Mouse (Mus musculus) forebrain, embryonic 10.5 days (tissue): Measurements from ENCODE around the gene Ly6g6c. TPM values are rescaled to one million over a fixed set of nuclear protein-coding genes. Genes with fewer than 3 reads are reported as not detected.
A peak's percentile ranks its signal among the peaks of the same experiment; 100 is the strongest.

ENCODE experiments used
- DNase-seq: peaks from one replicate; pipeline ENCODE4 v3.0.0-alpha.2; 2017; ENCODE audit warnings: low spot score; ENCODE audit errors: extremely low spot score
- H3K27ac ChIP-seq: fragments of 300-500 bp; sonication (generic); 2 replicates; pipeline ENCODE4 v1.5.1; 2016; ENCODE audit warnings: mild to moderate bottlenecking
- H3K27me3 ChIP-seq: fragments of 300-500 bp; sonication (generic); 2 replicates; pipeline ENCODE4 v1.6.1; 2016; ENCODE audit warnings: mild to moderate bottlenecking; ENCODE audit not compliant: poor library complexity, severe bottlenecking
- H3K36me3 ChIP-seq: fragments of 300-500 bp; sonication (generic); replicated peaks from 2 replicates; pipeline ENCODE4 v1.6.1; 2016; ENCODE audit warnings: mild to moderate bottlenecking, moderate library complexity
- H3K4me1 ChIP-seq: fragments of 300-500 bp; sonication (generic); 2 replicates; pipeline ENCODE4 v1.6.1; 2016
- H3K4me3 ChIP-seq: fragments of 300-500 bp; sonication (generic); 2 replicates; pipeline ENCODE4 v1.5.1; 2016; ENCODE audit warnings: mild to moderate bottlenecking, moderate library complexity
- H3K9me3 ChIP-seq: fragments of 300-500 bp; sonication (generic); 2 replicates; pipeline ENCODE4 v1.6.1; 2016; ENCODE audit warnings: mild to moderate bottlenecking, moderate library complexity
- WGBS: fragments of 180-500 bp; shearing (Covaris S2); methylation state at CpG from one replicate; pipeline ENCODE4 v1.1.7; 2016; 5-methylcytosine and 5-hydroxymethylcytosine counted together
- polyA plus RNA-seq: library from polyadenylated mRNA; unstranded; fragments of >200 nt; fragmentation: Nextera tagmentation; extraction: Ambion mirVana; gene quantifications from 2 replicates; pipeline ENCODE4 v1.2.1, GENCODE M21; 2016

Gene Ly6g6c
- polyA plus RNA-seq, 1 experiment from 2014 or later = 0.25 TPM

DNA sequence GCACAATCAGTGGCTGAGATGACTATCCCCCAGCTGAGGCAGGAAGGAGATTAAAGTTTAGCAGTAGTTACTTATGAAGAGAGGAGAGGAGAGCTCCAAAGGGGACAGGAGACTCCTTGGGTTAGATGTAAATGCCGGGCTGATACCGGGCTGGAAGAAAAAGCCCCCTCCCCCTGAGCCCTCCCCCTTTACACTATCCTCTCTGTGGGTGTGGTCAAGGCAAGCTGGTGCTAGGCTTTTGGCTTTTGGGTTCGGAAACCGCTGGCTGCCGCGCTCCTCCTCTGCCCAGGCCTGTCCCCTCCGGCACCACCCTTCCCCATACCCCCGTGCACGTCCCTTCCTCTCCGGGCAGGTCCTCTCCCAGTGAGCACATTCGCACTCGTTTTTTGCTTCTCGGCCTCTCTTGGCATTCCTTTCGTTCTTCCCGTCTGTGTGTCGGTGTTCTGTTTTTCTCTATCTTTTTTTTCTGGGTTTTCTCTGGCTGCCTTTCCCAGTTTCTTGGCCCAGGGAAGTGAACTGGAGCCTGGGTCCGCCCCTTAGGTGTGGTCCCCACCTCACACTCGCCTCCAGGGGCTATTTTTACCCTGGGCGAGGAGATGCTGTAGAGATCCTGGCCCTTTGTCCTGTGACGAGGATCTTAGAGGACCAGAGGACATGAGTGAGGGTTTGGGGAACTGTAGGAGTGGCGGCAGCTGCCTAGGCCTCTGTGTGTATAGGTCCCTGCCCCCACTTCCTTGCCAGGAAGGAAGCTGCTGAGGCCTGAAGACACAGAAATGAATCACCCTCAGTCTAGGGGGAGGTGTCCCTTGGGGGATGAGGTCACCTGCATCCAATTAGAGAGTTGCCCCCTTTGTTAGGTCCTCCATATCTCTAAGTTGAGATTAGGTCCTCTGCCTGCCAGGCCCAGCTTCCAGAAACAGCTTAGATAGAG, 13.8 kb upstream of the Ly6g6c start:
- DNase-seq = peak; percentile 68
- peaks cover 44% of the 10 kb centered on the region for H3K36me3 ChIP-seq
- peak overlapping the region; percentile 72 for H3K4me3 ChIP-seq
- 1% methylated on average over 20 of the region's 21 CpGs for WGBS
- peaks cover 8% of the 10 kb centered on the region; the same call in 1 of the 2 replicates for H3K9me3 ChIP-seq
- H3K27me3 ChIP-seq = no peaks in the 10 kb centered on the region
- H3K4me1 ChIP-seq = peaks cover 66% of the 10 kb centered on the region
- H3K27ac ChIP-seq = peak overlapping the region; percentile 98

DNA sequence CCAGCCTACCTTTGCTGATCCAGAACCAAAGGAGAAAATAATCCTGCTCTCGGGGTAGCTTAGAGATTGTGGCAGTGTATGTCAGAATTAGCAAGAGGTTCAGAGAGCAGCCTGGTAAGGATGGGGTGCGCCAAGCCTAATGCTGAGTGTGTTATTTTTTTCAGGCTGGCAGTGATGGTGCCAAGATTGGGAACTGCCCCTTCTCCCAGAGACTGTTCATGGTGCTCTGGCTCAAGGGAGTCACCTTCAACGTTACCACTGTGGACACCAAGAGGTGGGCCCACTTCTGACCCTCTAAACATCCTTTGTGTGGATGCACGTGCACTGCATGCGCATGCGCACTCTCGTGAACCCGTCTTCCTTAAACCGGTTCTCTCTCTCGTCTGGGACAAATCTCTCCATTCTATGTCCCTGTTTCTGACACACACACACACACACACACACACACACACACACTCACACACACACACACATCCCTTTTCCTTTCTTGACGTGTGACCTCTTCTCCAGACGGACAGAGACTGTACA, 12.9 kb upstream of the Ly6g6c start:
- DNase-seq = no peak
- Histone ChIP-seq H3K4me3 (peak overlapping the region; percentile 72), H3K36me3 (peaks cover 52% of the 10 kb centered on the region), H3K9me3 (peaks cover 8% of the 10 kb centered on the region; the same call in 1 of the 2 replicates), H3K4me1 (peaks cover 57% of the 10 kb centered on the region), H3K27ac (peak overlapping the region; percentile 98), H3K27me3 (no peaks in the 10 kb centered on the region)
- WGBS = 85% methylated on average over 12 of the region's 12 CpGs

DNA sequence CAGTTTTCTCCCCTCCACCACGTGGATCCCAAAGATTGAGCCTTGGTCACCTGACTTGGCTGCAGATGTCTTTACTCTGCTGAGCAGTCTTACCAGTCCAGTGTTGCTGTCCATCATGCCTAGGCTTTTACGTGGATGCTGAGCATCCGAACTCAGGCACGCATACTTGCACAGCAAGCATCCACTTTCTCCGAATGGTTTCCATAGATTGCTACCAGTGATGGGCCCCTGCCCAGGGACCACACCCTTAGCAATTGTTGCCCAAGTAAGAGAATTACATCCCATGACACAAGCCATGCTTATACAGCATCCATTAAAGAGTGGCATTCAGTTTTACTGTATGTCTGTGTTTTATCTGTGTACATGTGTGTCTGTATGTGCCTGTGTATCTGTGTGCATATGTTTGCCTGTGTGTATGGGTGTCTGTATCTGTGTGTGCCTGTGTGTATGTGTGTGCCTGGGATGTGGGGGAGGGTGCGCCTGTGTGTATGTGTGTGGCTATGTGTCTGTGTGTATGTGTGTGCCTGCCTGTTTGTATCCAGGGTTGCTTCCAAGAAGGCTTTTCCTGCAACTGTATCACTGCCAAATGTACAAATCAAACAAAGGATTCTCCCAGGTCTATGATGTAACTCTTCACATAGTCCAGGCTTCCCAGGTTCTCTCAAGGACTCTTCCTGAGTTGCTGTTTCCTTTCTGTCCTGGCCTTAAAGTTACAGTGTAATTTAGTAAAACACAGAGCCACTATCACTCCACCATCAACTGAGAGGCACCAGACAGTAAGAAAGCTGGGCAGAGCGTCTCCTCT, 9.3 kb upstream of the Ly6g6c start:
- 93% methylated on average over 7 of the region's 7 CpGs for WGBS
- no peak overlapping the region for H3K27ac ChIP-seq

DNA sequence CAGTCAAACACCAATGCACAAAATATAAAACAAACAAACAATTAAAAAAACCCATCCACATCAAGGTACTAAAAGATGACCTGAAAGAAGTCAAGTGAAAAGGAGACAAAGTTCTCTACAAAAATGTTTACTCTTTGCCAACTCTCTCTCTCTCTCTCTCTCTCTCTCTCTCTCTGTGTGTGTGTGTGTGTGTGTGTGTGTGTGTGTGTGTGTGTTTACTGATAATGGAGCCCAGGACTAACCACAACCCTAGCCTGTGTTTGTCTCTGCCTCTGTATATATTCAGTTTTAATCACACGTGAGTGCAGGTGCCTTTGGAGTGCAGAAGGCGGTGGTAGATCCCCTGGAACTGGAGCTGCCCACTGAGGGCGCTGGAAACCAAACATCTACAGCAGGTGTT, 8.1 kb upstream of the Ly6g6c start:
- Histone ChIP-seq H3K27ac (no peak overlapping the region), H3K9me3 (peaks cover 8% of the 10 kb centered on the region; the same call in 1 of the 2 replicates), H3K36me3 (peaks cover 82% of the 10 kb centered on the region), H3K27me3 (peaks cover 10% of the 10 kb centered on the region; the same call in 1 of the 2 replicates), H3K4me3 (no peak overlapping the region; the same call in 1 of the 2 replicates), H3K4me1 (peaks cover 50% of the 10 kb centered on the region)
- no peak for DNase-seq
- 80% methylated on average over 3 of the region's 3 CpGs for WGBS

More for the DNA sequence above, 9.3 kb upstream of the Ly6g6c start:
- Histone ChIP-seq H3K4me3 (no peak overlapping the region), H3K36me3 (peaks cover 71% of the 10 kb centered on the region), H3K4me1 (peaks cover 53% of the 10 kb centered on the region), H3K9me3 (peaks cover 8% of the 10 kb centered on the region; the same call in 1 of the 2 replicates), H3K27me3 (peaks cover 6% of the 10 kb centered on the region; the same call in 1 of the 2 replicates)
- DNase-seq = no peak

DNA sequence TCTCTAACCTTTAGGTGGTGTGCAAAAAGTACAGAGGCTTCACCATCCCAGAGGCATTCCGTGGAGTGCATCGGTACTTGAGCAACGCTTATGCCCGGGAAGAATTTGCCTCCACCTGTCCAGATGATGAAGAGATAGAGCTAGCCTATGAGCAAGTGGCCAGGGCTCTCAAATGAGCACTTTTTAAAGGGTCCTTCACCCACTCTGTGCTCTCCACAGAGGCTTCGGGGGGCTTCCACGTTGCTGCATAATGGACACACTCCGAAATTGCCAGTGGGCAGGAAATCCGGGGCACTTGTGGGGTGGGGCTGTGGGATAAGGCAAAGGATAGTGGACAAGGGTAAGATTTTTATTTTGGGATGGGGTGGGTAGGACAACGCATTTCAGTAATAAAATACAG, 6.9 kb upstream of the Ly6g6c start:
- H3K9me3 ChIP-seq = peaks cover 8% of the 10 kb centered on the region; the same call in 1 of the 2 replicates
- WGBS = 82% methylated on average over 9 of the region's 9 CpGs

DNA sequence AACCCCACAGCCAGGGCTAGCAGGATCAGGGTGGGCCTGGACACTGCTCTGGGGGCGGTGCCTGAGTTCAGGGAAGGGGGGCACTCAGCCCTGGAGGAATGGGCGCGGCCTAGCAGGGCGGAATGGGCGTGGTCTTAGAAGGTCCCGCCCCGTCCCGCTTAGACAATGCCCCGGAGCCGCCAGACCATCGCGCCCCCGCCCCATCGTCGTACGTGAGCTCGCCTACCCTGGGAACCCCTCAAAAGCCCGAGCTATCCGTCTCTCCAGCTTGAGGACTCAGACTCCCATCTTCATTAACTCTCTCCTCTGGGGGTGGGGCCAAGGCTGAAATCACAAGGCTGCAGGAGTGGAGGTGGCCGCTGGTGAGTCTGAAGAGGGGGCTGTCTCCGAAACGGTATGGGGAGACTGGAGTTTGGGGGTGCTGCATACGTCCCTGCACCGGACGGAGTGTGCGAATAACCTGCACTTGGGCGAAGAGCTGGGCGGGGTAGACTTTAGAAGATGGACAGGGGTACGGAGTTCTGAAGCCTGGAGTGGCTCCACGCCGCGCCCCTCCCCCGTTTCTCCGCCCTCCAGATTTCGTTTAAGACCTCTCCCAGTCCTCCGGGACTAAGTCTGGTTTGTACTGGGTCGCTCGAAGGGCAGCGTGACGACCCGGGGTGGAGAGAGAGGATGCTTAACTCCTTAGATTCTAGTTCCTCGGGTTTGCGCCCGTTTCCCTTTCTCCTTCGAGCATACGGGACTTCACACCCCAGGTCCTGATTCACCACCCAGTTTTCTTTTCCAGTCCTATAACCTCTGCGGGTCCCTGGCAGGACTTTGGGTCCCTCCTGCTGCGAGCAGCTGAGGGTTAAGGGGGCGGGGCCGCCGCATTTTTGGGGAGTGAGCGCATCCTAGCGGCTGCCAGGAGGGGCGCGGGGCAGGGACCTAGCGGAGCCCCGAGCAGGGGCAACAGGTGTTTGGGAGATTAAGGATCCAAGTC, 6.0 kb upstream of the Ly6g6c start, which contains the start of gene Ddah2:
Ddah2 (plus strand) TSS at position 125 of the 982 bp plus-strand sequence.
- Histone ChIP-seq H3K27me3 (peaks cover 30% of the 10 kb centered on the region), H3K36me3 (peaks cover 75% of the 10 kb centered on the region), H3K4me3 (peak within 1 kb of the TSS; percentile 87), H3K27ac (peak within 1 kb of the TSS; percentile 98), H3K9me3 (peaks cover 3% of the 10 kb centered on the region; the same call in 1 of the 2 replicates), H3K4me1 (peaks cover 44% of the 10 kb centered on the region)
- under 1% methylated on average over 57 of the region's 57 CpGs for WGBS
- DNase-seq = peak; percentile 96

More for the DNA sequence above, 6.9 kb upstream of the Ly6g6c start:
- Histone ChIP-seq H3K27me3 (peaks cover 21% of the 10 kb centered on the region), H3K4me1 (peaks cover 40% of the 10 kb centered on the region), H3K36me3 (peaks cover 81% of the 10 kb centered on the region), H3K27ac (peak overlapping the region; percentile 98), H3K4me3 (peak overlapping the region; percentile 87)
- DNase-seq = no peak

DNA sequence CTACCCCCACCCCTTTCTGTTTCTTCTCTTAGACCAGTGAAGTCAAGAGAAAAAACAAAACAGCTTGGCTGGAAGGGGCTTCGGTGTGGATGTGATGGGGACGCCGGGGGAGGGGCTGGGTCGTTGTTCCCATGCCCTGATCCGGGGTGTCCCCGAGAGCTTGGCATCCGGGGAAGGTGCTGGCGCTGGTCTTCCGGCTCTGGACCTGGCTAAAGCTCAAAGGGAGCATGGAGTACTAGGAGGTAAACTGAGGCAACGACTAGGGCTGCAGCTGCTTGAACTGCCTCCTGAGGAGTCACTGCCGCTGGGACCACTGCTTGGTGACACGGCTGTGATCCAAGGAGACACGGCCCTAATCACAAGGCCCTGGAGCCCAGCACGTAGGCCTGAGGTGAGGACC, 5.1 kb upstream of the Ly6g6c start:
- H3K36me3 ChIP-seq = peaks cover 66% of the 10 kb centered on the region
- H3K9me3 ChIP-seq = no peaks in the 10 kb centered on the region
- H3K27ac ChIP-seq = peak overlapping the region; percentile 98
- H3K4me1 ChIP-seq = peaks cover 53% of the 10 kb centered on the region
- DNase-seq = no peak
- 31% methylated on average over 14 of the region's 14 CpGs for WGBS
- peaks cover 38% of the 10 kb centered on the region for H3K27me3 ChIP-seq
- peak overlapping the region; percentile 87 for H3K4me3 ChIP-seq

DNA sequence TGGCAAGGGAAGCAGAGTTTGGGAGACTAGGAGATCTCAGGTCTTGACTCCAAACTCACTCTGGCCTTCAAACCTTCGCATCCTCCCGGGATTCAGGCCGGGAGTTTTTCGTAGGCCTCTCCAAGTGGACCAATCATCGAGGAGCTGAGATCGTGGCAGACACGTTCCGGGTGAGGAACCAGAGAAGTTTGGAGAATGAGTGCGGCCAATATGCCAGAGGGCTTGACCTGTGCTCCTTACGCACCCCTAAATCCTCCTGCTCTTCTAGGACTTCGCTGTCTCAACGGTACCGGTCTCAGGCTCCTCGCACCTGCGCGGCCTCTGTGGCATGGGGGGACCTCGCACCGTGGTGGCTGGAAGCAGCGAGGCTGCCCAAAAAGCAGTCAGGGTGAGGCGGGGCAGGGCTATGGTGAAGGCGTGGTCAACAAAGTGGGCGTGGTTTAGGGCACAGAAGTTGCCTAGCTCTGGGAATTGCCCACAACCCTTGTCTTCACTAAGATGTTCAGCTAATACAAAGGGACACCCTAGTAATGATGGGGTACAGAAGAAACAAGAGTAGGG, 4.4 kb upstream of the Ly6g6c start:
- peak overlapping the region; percentile 98; the same call in 1 of the 2 replicates for H3K27ac ChIP-seq
- H3K27me3 ChIP-seq = peaks cover 46% of the 10 kb centered on the region
- no peaks in the 10 kb centered on the region for H3K9me3 ChIP-seq
- 62% methylated on average over 22 of the region's 22 CpGs for WGBS
- peaks cover 60% of the 10 kb centered on the region for H3K4me1 ChIP-seq
- H3K36me3 ChIP-seq = peaks cover 59% of the 10 kb centered on the region
- no peak for DNase-seq
- peak overlapping the region; percentile 87 for H3K4me3 ChIP-seq

DNA sequence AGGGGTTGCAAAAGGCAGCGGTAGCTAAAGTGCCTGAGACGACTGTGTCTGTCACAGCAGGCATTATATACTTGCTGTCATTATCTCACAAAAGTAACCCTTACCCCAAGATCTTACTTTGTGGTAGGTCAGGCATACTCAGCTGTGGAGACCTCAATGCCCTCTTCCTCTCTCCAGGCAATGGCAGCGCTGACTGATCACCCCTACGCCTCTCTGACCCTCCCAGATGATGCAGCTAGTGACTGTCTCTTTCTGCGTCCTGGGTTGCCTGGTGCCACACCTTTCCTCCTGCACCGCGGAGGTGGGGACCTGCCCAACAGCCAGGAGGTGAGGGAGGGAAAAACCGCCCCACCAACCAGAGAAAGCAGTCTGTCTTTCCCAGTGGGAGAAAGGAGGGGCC, 3.9 kb upstream of the Ly6g6c start:
- Histone ChIP-seq H3K9me3 (no peaks in the 10 kb centered on the region), H3K27ac (no peak overlapping the region), H3K36me3 (peaks cover 54% of the 10 kb centered on the region), H3K4me3 (peak overlapping the region; percentile 87; the same call in 1 of the 2 replicates), H3K4me1 (peaks cover 64% of the 10 kb centered on the region), H3K27me3 (peaks cover 51% of the 10 kb centered on the region)
- no peak for DNase-seq
- WGBS = 86% methylated on average over 8 of the region's 8 CpGs

DNA sequence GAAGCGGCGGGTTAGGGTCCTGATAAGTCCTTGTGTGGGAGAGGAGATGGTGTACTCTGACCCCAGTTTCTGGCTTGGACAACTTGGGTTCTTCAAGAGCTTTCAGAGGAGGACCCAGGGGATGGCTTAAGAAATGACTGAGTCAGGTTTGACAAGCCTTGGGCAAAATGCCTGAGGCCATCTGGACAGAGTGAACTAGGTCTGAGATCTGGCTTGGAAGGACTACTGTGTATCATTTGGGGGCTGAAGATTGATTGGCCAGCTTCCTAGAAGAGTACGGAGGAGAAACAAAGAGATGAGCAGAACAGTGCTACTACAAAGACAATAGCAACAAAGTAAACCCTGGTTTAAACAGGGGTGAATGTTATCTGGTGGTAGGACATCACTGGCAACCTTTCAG, 1.7 kb upstream of the Ly6g6c start:
- Histone ChIP-seq H3K27me3 (peaks cover 72% of the 10 kb centered on the region), H3K4me1 (peaks cover 55% of the 10 kb centered on the region), H3K27ac (no peak overlapping the region), H3K9me3 (no peaks in the 10 kb centered on the region), H3K4me3 (0 out of 2 replicates have a peak overlapping the region, but pooled peaks have one; percentile 1), H3K36me3 (peaks cover 35% of the 10 kb centered on the region)
- DNase-seq = no peak
- WGBS = 92% methylated on average over 3 of the region's 3 CpGs

DNA sequence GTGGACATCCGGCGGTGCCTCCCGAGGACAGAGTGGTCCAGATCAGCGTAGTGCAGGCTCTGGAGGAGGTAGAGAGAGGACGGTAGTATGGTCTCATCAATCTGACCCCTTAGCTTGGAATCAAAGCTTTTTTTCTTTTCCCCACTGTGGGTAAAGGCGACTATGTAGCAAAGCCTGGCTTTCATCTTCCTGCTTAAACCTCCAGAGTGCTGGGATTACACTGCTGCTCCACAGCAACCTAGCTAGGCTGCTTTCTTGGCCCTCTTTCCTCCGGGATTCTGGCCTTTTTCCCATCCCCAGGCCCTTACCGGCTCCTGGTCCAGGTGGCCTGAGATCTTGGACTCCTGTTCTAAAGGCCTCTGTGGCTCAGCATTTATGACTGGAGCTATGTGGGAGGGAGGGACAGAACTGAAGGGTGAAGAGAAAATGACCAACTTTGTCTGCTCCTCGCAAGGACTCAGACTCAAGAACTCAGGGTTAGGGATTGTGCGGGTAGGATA, 760 bp upstream of the Ly6g6c start:
- peaks cover 35% of the 10 kb centered on the region for H3K36me3 ChIP-seq
- peaks cover 82% of the 10 kb centered on the region for H3K27me3 ChIP-seq
- DNase-seq = no peak
- no peaks in the 10 kb centered on the region for H3K9me3 ChIP-seq
- peak overlapping the region; percentile 50 for H3K4me3 ChIP-seq
- peak overlapping the region; percentile 77 for H3K27ac ChIP-seq
- 28% methylated on average over 10 of the region's 10 CpGs for WGBS
- H3K4me1 ChIP-seq = peaks cover 47% of the 10 kb centered on the region
